Mouse (Mus musculus) CH12F3 (cell line): ENCODE data around the gene Olfml2a.

Experiments used
- in situ Hi-C: fragments of 300-500 bp; cut with MboI; formaldehyde crosslinking; loops from 2 replicates; pipeline ENCODE4 v1.14.3; 2020; ENCODE audit warnings: low sequenced_read_pairs

Gene Olfml2a

GRCm38 (mm10) chr2:38975941-38976805, 44.4 kb downstream of the Olfml2a start:
- in situ Hi-C loops: no loop called here

DNA sequence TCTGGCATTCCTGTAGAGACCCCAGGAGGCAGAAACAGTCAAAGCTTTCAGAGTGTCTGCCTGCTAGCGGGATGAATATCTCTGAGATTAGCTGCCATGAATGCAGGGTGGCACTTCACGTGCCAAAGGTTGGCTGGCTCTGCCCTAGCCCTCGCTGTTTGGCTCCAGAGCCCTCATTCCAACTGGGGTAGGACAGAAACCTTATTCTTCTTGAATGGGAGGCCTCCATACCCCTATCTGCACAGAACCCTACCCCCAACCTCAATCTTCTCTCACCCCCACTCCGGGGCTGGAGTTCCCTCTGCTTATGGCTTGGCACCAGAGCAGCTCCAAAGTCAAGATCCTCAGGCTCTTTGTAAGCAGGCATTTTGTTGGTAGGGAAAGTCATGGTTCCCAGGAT, 46.1 kb downstream of the Olfml2a start:
- in situ Hi-C loops: no loop called here

GRCm38 (mm10) chr2:38983456-38983855, 51.7 kb downstream of the Olfml2a start:
- in situ Hi-C loops: no loop called here

GRCm38 (mm10) chr2:38986580-38986979, 54.8 kb downstream of the Olfml2a start:
- in situ Hi-C loops: no loop called here

GRCm38 (mm10) chr2:38987371-38987770, 55.6 kb downstream of the Olfml2a start:
- in situ Hi-C loops: no loop called here

DNA sequence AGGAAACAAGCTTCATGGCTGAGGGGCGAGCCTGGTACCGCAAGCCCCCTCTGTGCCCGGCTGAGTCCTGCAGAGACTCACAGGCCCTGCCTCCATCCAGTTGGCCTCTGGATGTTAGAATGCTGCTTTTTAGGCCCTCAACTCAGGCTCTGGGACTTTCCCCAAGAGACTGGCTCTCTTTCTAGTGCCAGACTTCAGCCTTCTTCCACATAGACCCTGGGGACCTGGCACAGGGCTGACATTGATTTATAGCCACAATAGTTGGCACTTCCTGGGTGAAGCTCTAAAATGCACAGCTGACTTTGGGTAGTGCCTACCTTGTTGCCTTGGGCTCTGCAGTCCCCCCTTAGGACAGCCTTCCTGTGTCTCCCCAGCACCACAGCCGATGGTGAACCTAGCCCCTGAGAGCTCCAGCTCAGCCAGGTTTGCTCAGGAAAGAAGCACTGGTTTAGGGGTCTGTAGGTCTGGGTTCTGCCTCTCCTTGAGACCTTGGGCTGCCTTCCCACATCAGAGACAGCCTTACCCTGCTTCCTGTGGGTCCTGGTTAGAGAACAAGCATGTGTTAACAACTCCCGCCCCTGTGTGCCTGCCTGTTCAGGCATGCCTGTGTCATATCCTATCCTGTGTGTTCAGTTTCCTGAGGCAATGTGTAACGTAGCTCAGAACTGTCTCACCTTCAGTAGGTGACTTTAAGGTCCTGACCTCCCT, 56.2 kb downstream of the Olfml2a start:
- in situ Hi-C loops: no loop called here

GRCm38 (mm10) chr2:38988929-38989328, 57.2 kb downstream of the Olfml2a start:
- in situ Hi-C loops: no loop called here

DNA sequence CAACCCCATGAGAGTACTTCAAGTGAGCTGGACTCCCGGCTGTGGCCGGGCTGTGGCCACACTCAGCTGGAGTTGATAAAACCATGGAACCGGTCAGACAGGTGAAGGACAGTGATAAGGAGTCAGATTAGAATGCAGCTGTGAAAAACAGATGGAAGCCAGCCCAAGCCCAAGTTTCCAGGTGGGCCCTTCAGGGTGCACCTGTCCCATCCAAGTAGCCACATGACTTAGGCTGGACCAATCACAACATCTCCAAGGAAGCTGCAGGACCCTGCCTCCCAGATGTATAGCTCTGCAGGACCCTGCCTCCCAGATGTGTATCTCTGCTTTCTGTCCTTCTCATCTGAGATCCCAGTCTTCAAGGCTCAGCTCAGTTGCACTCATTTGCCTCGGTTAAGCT, 60.2 kb downstream of the Olfml2a start:
- in situ Hi-C loops: no loop called here

DNA sequence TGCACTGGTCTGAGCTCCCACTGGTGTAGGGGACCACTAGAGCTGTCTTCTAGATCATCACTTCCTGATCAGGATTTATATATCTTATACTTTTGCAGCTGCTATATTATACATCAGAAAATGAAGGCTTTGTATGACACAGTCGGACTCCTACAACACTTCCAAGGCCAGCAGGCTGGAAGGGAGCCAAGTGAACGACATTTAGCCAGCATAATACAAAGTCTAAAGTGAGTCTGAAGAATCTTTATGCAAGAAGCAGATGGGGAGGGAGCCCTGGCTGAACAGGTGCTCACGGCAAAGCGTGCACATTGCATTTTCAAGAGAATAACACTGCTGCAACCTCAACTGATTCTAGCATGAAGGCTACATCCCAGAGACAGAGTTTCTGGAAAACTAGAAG, 60.7 kb downstream of the Olfml2a start:
- in situ Hi-C loops: no loop called here

- in situ Hi-C loops: loop anchor here (5.0 kb wide), 1 partner anchor 70 kb away; the partner anchor contains the start of gene Nr6a1
Observed at GRCm38 (mm10) chr2:38997386-38998374, 65.9 kb downstream of the Olfml2a start, which contains the start of gene Wdr38. Gene Wdr38, plus strand, starts transcription at chr2:38997476.

GRCm38 (mm10) chr2:38999381-38999780, 67.6 kb downstream of the Olfml2a start:
- in situ Hi-C loops: loop anchor here (5.0 kb wide), 1 partner anchor 72 kb away; the partner anchor contains the start of gene Nr6a1

- in situ Hi-C loops: loop anchor here (5.0 kb wide), 1 partner anchor 73 kb away; the partner anchor contains the start of gene Nr6a1
Observed at GRCm38 (mm10) chr2:38999910-39000586, 68.3 kb downstream of the Olfml2a start.

GRCm38 (mm10) chr2:39000587-39000919, 68.8 kb downstream of the Olfml2a start:
- in situ Hi-C loops: no loop called here

DNA sequence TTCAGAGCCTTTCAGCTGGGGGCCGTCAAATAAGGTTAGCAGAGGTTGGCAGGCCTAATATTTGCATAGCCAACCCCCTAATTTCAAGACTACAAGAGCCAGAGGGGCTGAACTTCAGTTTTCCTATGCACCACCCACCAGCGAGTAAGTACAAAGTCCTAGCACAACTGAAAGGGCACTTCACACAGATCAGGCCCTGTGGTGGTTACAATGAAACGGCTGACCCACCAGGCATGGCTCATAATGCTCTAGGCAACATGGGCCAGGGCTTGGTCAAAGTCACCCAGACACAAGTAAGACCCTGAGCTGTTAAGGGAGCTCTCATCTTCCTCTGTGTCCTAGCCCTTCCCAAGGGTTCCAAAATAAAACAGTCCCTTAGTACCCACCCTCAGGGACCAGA, 70.1 kb downstream of the Olfml2a start:
- in situ Hi-C loops: no loop called here

DNA sequence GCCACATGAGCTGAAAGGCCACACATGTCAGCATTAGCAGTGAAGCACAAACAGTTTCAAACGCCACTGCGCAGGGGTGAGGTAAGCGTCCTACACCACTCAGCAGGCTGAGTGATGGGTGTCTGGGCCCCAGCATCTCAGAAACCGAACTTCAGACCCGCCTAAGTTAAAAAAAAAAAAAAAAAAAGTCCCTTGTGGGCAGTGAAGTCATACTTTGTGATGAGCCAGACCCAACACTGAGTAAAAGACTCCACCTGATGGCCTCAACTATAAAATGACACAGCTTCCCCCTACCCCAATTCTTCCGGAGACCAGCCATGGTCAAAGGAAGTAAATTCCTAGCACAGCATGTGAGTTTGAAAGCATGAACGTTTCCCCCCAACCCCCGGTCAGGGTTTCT, 71.3 kb downstream of the Olfml2a start:
- in situ Hi-C loops: no loop called here

- in situ Hi-C loops: no loop called here
Observed at GRCm38 (mm10) chr2:39003512-39003911, 71.7 kb downstream of the Olfml2a start.

GRCm38 (mm10) chr2:39004372-39004771, 72.6 kb downstream of the Olfml2a start:
- in situ Hi-C loops: no loop called here

DNA sequence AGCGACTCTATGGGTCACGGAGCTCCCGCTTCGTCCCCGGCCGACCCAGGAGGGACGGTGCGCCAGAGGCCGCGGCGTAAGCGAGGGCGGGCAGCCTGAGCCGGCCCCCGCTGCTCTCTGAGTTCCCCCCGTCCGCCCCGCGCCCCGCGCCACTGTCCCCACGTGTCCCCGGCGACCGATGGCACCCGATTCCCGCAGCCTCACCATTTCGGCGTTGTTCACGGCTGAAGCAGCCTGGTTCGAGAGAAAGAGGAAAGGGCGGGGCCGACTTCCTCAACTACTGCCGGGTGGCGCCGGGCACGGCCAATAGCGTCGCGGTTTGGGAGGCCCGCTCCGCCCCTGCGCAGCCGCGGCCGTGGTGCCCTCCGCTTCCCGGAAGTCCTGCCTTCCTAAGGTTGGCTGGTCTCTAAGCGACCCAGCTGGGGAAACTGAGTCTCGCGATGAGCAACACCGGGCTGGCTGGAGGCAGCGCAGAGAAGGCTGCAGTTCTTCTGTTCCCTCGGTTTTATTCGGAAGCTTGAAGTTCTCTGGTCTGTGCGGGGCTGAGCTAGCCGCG, 73.2 kb downstream of the Olfml2a start, which contains the start of gene Arpc5l:
Arpc5l (plus strand) TSS at position 469 of the 556 bp plus-strand sequence.
- in situ Hi-C loops: no loop called here

DNA sequence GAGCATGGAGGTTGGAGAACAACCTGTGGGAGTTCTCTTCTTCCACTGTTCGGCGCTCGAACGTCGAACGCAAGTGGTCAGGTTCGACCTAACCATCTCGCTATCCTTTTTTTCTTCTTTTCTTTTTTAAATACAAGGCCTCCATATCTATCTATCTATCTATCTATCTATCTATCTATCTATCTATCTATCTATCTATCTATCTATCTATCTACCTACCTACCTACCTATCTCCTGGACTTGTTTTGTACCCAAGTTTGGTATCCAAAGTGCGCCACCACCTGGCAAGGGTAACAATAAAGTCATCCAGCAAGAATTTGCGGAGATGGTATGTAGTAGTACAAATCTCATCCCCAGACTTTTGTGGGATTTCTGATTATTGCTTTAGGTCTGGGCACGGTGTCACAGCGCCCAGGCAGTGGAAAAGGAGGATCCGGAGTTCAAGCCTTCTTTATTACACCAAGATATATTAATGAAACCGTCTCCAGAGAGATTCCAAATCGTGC, 73.8 kb downstream of the Olfml2a start, which contains the start of gene Rpl35:
Rpl35 (minus strand) TSS at position 51 of the 506 bp plus-strand sequence.
- in situ Hi-C loops: no loop called here
